Mouse (Mus musculus): ENCODE data around the gene Vmn2r90.
"Not testable (repeated sequence)": the region's sequence is repeated elsewhere in the genome, so short reads cannot be mapped to it uniquely, and the experiment has no call there.

Gene Vmn2r90

DNA sequence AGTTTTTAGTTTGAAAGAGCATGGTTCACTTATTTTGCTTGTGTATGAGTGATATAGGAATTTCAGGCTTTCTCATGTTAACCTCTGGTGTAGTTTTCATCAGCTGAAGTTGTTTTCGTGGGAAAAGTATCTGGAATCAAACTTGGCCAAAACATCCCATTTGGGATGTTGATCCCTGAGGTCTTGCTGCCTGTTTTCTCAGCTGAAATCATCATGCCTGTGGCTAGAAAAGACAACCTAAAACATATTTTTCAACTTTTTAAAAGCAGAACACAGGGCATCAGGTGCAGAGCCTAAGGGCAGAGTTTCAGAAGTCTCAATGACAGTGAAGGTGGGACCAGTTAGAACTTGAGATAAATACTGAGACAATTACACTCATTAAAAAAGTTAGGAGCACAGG is at the start of gene Vmn2r90:
Vmn2r90 (plus strand) TSS at position 301 of the 400 bp plus-strand sequence.
- DNase-seq (ENCODE audit: low read depth, low spot score) = no peak

GRCm38 (mm10) chr17:17654997-17655828 is 48.3 kb upstream of the Vmn2r90 start:
- DNase-seq (ENCODE audit: low read depth, low spot score) = no peak

- no peak for DNase-seq (ENCODE audit: low read depth, low spot score)
Measured at GRCm38 (mm10) chr17:17655829-17656176, 47.7 kb upstream of the Vmn2r90 start.

DNA sequence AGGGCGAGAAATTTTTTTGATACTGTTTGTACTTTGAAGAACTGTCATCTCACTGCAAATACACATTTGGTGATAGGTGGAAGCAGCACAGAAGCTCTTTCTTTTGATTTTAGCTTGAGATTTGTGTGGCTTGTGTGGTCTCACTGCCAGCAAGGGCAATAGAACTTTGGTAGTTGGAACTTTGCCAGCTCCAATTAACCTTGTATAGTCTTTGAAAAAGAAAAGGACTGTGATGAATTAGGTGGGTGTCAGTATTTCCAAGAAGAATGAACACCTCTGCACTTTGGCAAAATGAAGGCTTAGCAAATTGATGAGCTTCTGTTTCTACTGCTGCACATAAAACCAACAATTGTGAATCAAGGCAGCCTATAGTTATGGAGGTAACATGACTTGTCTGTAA is 24.8 kb upstream of the Vmn2r90 start:
- no peak for DNase-seq (ENCODE audit: low read depth, low spot score)

- DNase-seq (ENCODE audit: low read depth, low spot score) = no peak
Measured at GRCm38 (mm10) chr17:17690659-17691058, 12.9 kb upstream of the Vmn2r90 start.

DNA sequence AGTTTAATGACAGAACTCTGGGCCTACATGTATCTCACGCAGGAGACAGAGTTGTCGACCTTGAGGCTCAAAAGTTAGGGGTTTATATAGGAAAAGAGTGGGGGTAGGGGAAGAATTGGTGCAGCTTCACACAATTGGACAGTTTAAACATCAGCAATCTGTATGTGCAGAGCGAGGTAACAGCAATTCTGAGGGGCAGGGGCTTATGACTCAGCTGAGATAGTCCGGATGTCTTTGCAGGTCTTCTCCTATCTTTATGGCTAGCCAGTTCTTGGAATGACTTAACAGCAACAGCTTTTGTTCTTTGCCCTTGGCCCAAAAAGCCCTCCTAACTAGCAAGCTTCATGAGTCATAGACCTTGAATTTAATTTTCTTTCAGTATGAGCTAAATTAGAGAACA is 28.8 kb downstream of the Vmn2r90 start:
- DNase-seq (ENCODE audit: low read depth, low spot score) = not testable (repeated sequence)

GRCm38 (mm10) chr17:17738635-17739034 is 35.1 kb downstream of the Vmn2r90 start:
- DNase-seq (ENCODE audit: low read depth, low spot score) = no peak

DNA sequence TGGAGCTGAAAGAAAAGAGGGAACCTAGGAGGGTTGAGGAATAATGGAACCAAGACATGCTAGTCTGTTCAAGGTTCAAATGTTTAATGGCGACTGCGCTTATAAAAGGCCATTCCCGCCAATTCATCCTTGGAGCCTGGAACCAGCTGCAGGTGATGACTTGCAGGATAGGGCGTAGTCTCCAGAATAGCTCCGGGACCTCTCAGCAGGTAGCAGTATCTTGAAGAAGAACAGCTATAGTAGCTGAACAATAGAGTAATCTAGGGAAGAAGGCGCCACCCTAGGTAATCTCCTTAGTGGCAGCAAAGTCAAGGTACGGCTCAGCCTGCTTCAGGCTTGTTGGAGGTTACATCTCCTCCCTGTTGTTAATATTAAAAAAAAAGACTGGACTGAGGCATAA is 35.8 kb downstream of the Vmn2r90 start:
- not testable (repeated sequence) for DNase-seq (ENCODE audit: low read depth, low spot score)

DNA sequence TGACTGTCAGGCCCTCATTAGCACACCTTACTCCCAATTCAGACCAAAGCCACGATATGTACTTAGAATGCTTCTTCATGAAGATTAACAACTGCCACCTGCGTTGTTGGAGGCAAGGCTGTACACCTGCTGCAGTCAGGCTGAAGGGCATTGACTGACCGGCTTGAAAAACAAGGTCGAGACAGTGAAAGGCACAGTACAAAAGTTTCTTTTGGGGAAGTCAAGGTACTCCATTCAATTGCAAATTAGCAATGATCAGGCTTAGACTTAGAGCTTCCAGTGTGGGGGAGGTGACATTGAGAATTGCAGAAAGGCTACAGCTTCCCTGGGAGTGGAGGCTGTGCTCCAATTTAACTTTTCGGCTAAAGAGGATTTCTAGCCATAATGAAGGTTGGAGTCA is 36.4 kb downstream of the Vmn2r90 start:
- DNase-seq (ENCODE audit: low read depth, low spot score) = not testable (repeated sequence)

- not testable (repeated sequence) for DNase-seq (ENCODE audit: low read depth, low spot score)
Measured at GRCm38 (mm10) chr17:17741516-17741915, 38.0 kb downstream of the Vmn2r90 start.

- DNase-seq (ENCODE audit: low read depth, low spot score) = peak; percentile 8
Measured at GRCm38 (mm10) chr17:17749371-17749770, 45.8 kb downstream of the Vmn2r90 start.

DNA sequence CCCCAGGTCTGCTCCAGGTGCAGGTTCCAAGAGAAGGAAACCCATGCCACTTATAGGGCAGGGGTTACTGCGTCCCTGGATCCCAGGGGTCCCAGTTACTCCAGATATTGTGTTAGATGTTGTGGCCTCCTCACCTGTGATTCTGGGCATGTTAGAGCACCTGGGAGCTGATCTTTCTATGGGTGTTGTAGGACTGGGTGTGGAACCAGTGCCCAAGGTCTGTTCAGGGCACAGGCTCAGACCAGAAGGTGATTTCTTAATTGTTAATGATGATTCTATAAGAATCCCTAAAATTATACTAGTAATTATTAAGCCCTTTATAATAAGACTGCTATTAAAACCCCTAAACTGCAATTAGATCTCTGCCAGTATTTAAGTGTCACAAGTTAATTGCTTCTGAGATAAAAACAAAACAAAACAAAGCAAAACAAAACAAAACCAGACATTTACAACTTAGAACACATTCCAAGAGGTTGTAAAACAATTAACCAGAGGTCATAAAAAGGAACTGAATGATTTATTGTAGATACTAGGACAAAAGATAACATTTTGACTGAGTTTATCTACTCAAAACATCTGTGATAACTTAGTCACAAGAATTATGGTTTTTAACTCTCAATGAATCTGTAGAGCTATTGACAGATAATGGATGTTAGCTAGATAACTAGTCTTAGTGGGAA is 59.2 kb downstream of the Vmn2r90 start:
- DNase-seq (ENCODE audit: low read depth, low spot score) = no peak

DNA sequence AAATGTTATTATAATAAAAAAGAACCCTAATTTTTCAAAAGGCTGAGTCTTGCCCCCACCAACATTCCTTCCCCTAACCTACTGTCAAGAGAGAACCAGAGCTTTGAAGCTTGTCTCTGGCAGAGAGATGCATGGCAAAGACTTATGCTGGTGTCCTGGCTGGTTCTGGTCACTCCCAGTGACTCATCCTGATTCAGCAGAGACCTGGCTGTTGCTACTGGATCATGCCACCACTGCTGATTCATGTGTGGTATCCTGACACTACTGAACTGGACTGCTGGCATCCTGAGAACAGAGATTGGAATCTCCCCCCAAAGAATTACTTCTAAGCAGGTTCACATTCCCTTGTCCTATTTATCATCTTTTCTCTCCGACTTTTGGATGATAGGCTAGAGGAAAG is 60.7 kb downstream of the Vmn2r90 start:
- no peak for DNase-seq (ENCODE audit: low read depth, low spot score)

- DNase-seq (ENCODE audit: low read depth, low spot score) = peak; percentile 49
Measured at GRCm38 (mm10) chr17:17766481-17766880, 62.9 kb downstream of the Vmn2r90 start.
